Mouse (Mus musculus) forebrain, embryonic 15.5 days (tissue): ENCODE data around the gene Sstr4. TPM values are rescaled to one million over a fixed set of nuclear protein-coding genes. Genes with fewer than 3 reads are reported as not detected.

Experiments
- ATAC-seq: fragments of 200-750 bp; cut with Nextera tagmentation; replicated peaks from 2 replicates; pipeline ENCODE4 v1.8.0; 2017; ENCODE audit warnings: mild to moderate bottlenecking, moderate TSS enrichment, moderate library complexity
- H3K27ac ChIP-seq: fragments of 300-500 bp; sonication (generic); replicated peaks from 2 replicates; pipeline ENCODE4 v1.5.1; 2015; ENCODE audit warnings: mild to moderate bottlenecking, inconsistent platforms
- H3K27me3 ChIP-seq: fragments of 300-500 bp; sonication (generic); 2 replicates; pipeline ENCODE4 v1.6.1; 2015; ENCODE audit warnings: inconsistent platforms
- H3K36me3 ChIP-seq: fragments of 300-500 bp; sonication (generic); 2 replicates; pipeline ENCODE4 v1.6.1; 2015; ENCODE audit warnings: mild to moderate bottlenecking, inconsistent platforms
- H3K4me1 ChIP-seq: fragments of 300-500 bp; sonication (generic); 2 replicates; pipeline ENCODE4 v1.6.1; 2015; ENCODE audit warnings: inconsistent platforms
- H3K4me2 ChIP-seq: fragments of 300-500 bp; sonication (generic); replicated peaks from 2 replicates; pipeline ENCODE4 v1.6.1; 2015; ENCODE audit warnings: mild to moderate bottlenecking, inconsistent platforms
- H3K4me3 ChIP-seq: fragments of 300-500 bp; sonication (generic); 2 replicates; pipeline ENCODE4 v1.5.1; 2015; ENCODE audit warnings: mild to moderate bottlenecking, inconsistent platforms
- H3K9ac ChIP-seq: fragments of 300-500 bp; sonication (generic); replicated peaks from 2 replicates; pipeline ENCODE4 v1.6.1; 2015; ENCODE audit warnings: mild to moderate bottlenecking, inconsistent platforms
- H3K9me3 ChIP-seq: fragments of 300-500 bp; sonication (generic); 2 replicates; pipeline ENCODE4 v1.6.1; 2016; ENCODE audit warnings: inconsistent platforms
- WGBS: fragments of 180-500 bp; shearing (Covaris S2); methylation state at CpG from one replicate; pipeline ENCODE4 v1.1.7; 2015; ENCODE audit warnings: mixed read lengths; 5-methylcytosine and 5-hydroxymethylcytosine counted together
- polyA plus RNA-seq: library from polyadenylated mRNA; unstranded; fragments of >200 nt; fragmentation: Nextera tagmentation; extraction: Ambion mirVana; gene quantifications from 2 replicates; pipeline ENCODE4 v1.2.1, GENCODE M21; 2015

Sstr4 gene
- polyA plus RNA-seq = 1.2 and 1.5 TPM in 2 replicates

DNA sequence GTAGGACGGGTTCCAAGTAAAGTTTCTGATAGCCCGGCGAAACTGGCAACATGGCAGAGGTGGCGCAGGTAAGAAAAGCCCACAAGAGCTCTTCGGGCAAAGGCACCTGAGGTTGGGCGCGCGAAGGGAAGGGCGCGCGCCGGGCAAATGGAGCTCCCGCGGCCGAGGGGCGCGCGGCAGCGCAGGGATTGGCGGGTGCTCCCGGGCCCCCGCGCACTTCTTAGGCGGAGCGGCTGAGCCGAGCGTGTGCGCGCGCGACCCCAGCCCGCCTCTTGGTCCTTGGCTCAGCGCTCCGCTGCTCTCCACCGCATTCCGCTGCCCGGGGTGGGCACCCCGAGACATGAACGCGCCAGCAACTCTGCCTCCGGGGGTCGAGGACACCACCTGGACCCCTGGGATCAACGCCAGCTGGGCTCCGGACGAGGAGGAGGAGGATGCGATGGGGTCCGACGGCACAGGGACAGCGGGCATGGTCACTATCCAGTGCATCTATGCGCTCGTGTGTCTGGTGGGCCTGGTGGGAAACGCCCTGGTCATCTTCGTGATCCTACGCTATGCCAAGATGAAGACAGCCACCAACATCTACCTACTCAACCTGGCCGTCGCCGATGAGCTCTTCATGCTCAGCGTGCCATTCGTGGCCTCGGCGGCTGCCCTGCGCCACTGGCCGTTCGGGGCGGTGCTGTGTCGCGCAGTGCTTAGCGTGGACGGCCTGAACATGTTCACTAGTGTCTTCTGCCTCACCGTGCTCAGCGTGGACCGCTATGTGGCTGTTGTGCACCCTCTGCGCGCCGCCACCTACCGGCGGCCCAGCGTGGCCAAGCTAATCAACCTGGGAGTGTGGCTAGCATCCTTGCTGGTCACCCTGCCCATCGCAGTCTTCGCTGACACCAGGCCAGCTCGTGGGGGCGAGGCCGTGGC, at the start of gene Sstr4:
TSS of gene Sstr4 (plus strand) at position 214 of the 921 bp plus-strand sequence.
- H3K4me1 ChIP-seq = peaks cover 9% of the 10 kb centered on the region
- peak within 1 kb of the TSS; percentile 54 for H3K9ac ChIP-seq
- peak within 1 kb of the TSS; percentile 58 for H3K4me3 ChIP-seq
- H3K9me3 ChIP-seq = no peaks in the 10 kb centered on the region
- H3K36me3 ChIP-seq = no peaks in the 10 kb centered on the region
- peak; percentile 91 for ATAC-seq
- H3K27ac ChIP-seq = no peak within 1 kb of the TSS
- WGBS = 3% methylated on average over 83 of the region's 83 CpGs
- H3K4me2 ChIP-seq = peak within 1 kb of the TSS; percentile 94
- H3K27me3 ChIP-seq = peaks cover 21% of the 10 kb centered on the region; the same call in 1 of the 2 replicates

GRCm38 (mm10) chr2:148345373-148345772, 49.8 kb upstream of the Sstr4 start:
- Histone ChIP-seq H3K9me3 (no peaks in the 10 kb centered on the region), H3K36me3 (no peaks in the 10 kb centered on the region), H3K4me1 (no peaks in the 10 kb centered on the region), H3K4me3 (no peak overlapping the region), H3K4me2 (no peak overlapping the region), H3K9ac (no peak overlapping the region), H3K27me3 (no peaks in the 10 kb centered on the region), H3K27ac (no peak overlapping the region)
- ATAC-seq = no peak

DNA sequence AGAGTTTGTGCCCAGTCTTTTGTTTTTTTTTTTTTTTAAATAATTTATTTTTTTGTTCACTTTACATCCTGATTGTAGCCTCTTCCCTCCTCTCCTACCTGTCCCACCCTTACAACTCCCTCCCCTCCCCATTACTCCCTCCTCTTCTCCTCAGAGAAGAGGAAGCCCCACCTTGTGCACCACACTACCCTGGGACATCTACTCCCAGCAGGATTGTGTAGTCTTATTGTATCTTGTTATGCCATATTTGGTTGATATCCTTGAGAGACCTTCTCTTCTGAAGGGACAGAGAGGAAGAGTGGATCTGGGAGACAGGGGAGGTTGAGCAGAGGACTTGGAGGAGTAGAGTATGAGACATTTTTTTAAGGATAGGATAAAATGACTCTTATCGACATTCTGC, 48.2 kb upstream of the Sstr4 start:
- no peaks in the 10 kb centered on the region for H3K27me3 ChIP-seq
- ATAC-seq = no peak
- H3K9me3 ChIP-seq = no peaks in the 10 kb centered on the region
- no peak overlapping the region for H3K4me2 ChIP-seq
- H3K36me3 ChIP-seq = no peaks in the 10 kb centered on the region
- H3K4me3 ChIP-seq = no peak overlapping the region
- H3K4me1 ChIP-seq = no peaks in the 10 kb centered on the region
- H3K9ac ChIP-seq = no peak overlapping the region
- no peak overlapping the region for H3K27ac ChIP-seq
- WGBS = 88% methylated on average over 1 of the region's 1 CpGs

DNA sequence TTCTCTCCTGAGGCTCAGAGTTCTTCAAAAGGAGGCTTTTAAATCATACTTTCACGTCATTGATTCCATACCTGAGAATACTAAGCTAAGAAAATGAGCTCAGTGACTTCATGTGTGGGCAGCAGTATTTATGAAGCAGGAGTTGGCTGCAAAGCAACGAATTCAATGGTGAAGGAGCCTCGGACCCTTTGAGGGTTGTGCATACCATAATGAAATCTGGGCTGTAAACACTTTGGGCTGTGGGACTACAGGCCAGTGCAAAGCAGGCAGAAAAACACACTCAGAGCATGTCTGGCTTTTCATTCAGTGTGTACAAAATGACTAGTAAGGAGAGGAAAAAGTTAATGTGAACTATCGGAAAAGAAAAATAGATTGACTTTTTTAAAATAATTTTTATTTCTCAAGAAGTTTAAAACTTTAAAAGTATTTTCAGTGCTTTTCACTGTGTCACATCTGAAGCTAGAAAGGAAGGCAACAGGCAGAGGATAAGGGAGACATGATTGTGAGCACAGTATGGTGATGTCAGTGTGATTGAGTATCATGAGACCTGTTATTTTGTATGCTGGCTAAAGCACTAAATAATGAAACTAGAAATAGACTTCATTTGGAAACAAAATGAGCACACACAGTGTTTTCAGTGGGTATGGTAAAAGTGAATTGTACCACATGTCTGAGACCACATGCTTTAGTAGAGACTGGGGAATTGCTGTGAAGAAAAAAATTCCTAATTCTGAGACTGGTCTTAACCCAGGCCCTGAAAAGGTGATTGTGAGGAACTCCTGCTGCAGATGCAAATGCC, 45.4 kb upstream of the Sstr4 start:
- H3K27me3 ChIP-seq = no peaks in the 10 kb centered on the region
- no peak overlapping the region for H3K27ac ChIP-seq
- no peaks in the 10 kb centered on the region for H3K36me3 ChIP-seq
- no peaks in the 10 kb centered on the region for H3K9me3 ChIP-seq
- no peak for ATAC-seq
- no peaks in the 10 kb centered on the region for H3K4me1 ChIP-seq
- no peak overlapping the region for H3K4me2 ChIP-seq
- H3K4me3 ChIP-seq = no peak overlapping the region
- no peak overlapping the region for H3K9ac ChIP-seq
- 71% methylated on average over 4 of the region's 4 CpGs for WGBS

DNA sequence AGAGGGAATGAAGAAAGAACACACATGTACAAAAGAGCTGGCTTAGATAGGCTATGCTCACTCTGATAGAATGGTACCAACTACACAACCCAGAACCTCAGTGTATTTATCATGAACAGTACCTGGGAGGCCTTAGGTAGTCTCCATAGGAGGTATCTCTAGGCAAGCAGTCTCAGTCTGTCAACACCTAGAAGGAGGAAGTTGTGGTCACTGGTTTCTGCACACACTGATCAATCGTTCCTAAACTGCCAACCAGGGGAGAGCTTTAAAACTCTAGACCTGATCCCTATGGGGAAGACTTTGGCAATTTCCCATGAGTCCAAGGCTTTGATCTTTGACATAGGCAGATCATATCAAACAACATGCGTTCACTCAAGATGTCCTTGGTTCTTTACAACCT, 44.7 kb upstream of the Sstr4 start:
- no peak overlapping the region for H3K27ac ChIP-seq
- WGBS = 91% methylated on average over 2 of the region's 2 CpGs

GRCm38 (mm10) chr2:148352655-148353054, 42.5 kb upstream of the Sstr4 start:
- 75% methylated on average over 1 of the region's 1 CpGs for WGBS
- Histone ChIP-seq H3K4me3 (no peak overlapping the region), H3K27ac (no peak overlapping the region), H3K27me3 (no peaks in the 10 kb centered on the region), H3K9ac (no peak overlapping the region), H3K36me3 (no peaks in the 10 kb centered on the region), H3K9me3 (no peaks in the 10 kb centered on the region), H3K4me1 (no peaks in the 10 kb centered on the region), H3K4me2 (no peak overlapping the region)
- ATAC-seq = no peak

More for the DNA sequence above, 44.7 kb upstream of the Sstr4 start:
- no peak for ATAC-seq
- no peak overlapping the region for H3K9ac ChIP-seq
- H3K4me2 ChIP-seq = no peak overlapping the region
- H3K27me3 ChIP-seq = no peaks in the 10 kb centered on the region
- H3K4me1 ChIP-seq = no peaks in the 10 kb centered on the region
- no peaks in the 10 kb centered on the region for H3K36me3 ChIP-seq
- no peaks in the 10 kb centered on the region for H3K9me3 ChIP-seq
- H3K4me3 ChIP-seq = no peak overlapping the region

DNA sequence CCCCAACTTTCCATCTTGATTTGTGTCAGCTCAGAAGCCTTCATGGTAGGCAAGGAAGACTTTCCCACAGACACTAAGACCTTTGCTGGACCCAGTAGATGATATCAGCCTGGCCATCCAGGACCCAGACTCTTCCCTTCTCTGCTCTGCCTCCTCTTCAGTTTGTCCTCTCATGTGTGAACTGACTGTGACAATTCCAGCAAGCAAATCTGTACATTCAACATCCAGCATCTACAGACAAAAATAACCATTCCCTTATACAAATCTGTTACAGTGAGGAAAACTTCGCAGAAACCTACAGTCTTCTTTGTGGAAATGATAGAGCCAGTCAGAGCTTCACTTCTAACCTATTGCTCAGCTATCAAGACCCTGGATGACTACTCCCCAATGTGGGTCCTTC, 38.0 kb upstream of the Sstr4 start:
- no peak for ATAC-seq
- no peak overlapping the region for H3K27ac ChIP-seq
- no peaks in the 10 kb centered on the region for H3K27me3 ChIP-seq
- 91% methylated on average over 1 of the region's 1 CpGs for WGBS
- H3K9ac ChIP-seq = no peak overlapping the region
- H3K4me2 ChIP-seq = no peak overlapping the region
- no peaks in the 10 kb centered on the region for H3K9me3 ChIP-seq
- H3K4me3 ChIP-seq = no peak overlapping the region
- no peaks in the 10 kb centered on the region for H3K4me1 ChIP-seq
- H3K36me3 ChIP-seq = no peaks in the 10 kb centered on the region

- no peak for ATAC-seq
- WGBS = 93% methylated on average over 3 of the region's 3 CpGs
- no peak overlapping the region for H3K4me3 ChIP-seq
Observed at GRCm38 (mm10) chr2:148364536-148364935, 30.6 kb upstream of the Sstr4 start.

GRCm38 (mm10) chr2:148365227-148365626, 29.9 kb upstream of the Sstr4 start:
- H3K4me1 ChIP-seq = no peaks in the 10 kb centered on the region
- no peaks in the 10 kb centered on the region for H3K9me3 ChIP-seq
- H3K4me3 ChIP-seq = no peak overlapping the region
- WGBS = 52% methylated on average over 1 of the region's 1 CpGs
- H3K27me3 ChIP-seq = no peaks in the 10 kb centered on the region
- no peak overlapping the region for H3K4me2 ChIP-seq
- no peak overlapping the region for H3K9ac ChIP-seq
- no peak overlapping the region for H3K27ac ChIP-seq
- no peaks in the 10 kb centered on the region for H3K36me3 ChIP-seq
- no peak for ATAC-seq

More at GRCm38 (mm10) chr2:148364536-148364935, 30.6 kb upstream of the Sstr4 start:
- Histone ChIP-seq H3K27me3 (no peaks in the 10 kb centered on the region), H3K4me2 (no peak overlapping the region), H3K36me3 (no peaks in the 10 kb centered on the region), H3K4me1 (no peaks in the 10 kb centered on the region), H3K27ac (no peak overlapping the region), H3K9ac (no peak overlapping the region), H3K9me3 (no peaks in the 10 kb centered on the region)

DNA sequence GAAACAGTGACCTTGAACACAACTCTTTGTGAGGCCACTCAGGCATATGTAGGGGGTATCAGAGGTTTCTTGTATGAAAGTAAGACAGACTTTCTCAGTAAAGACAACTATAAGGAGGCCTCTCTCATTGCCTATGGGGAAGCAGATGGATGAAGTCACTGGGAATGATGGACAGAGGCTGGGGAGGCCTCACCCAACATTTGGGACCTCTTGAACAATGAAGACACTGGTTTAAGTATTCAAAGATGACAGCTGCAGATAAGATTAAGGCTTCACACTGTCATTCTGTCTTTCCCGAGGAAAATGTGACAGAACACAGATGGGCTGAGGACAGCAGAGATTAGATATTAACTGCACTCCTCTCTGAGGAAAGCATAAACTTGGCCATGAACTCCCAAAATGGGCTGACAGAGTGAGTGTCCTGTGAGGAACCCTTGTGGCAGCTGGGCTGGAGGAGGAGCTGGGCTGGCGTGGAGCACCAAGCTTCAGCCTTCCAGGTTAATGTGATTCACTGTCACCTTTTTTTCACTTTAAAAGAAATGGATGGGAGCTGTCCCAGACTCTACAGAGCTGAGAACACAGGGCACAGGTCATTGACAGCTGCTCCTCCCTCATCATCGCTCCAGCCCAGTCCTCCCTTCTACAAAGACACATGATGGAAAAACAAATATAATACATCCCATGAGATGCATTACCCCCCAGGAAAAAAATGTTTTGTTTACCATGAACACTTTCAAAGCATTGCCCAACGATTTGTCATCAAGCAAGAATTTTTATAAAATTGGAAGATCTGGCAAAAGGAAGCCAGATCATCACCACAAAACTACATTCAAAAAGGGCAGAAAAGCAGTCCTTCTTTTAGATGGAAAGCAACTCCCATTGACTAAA, 23.2 kb upstream of the Sstr4 start:
- Histone ChIP-seq H3K4me1 (no peaks in the 10 kb centered on the region), H3K27ac (no peak overlapping the region)
- 88% methylated on average over 4 of the region's 4 CpGs for WGBS

GRCm38 (mm10) chr2:148373602-148374071, 21.5 kb upstream of the Sstr4 start:
- H3K4me3 ChIP-seq = no peak overlapping the region
- H3K36me3 ChIP-seq = no peaks in the 10 kb centered on the region
- H3K9ac ChIP-seq = no peak overlapping the region
- no peak overlapping the region for H3K4me2 ChIP-seq
- no peaks in the 10 kb centered on the region for H3K9me3 ChIP-seq
- H3K27me3 ChIP-seq = no peaks in the 10 kb centered on the region
- no peak overlapping the region for H3K27ac ChIP-seq
- no peak for ATAC-seq
- WGBS = 79% methylated on average over 2 of the region's 2 CpGs
- no peaks in the 10 kb centered on the region for H3K4me1 ChIP-seq

More for the DNA sequence above, 23.2 kb upstream of the Sstr4 start:
- no peaks in the 10 kb centered on the region for H3K27me3 ChIP-seq
- no peak overlapping the region for H3K4me2 ChIP-seq
- no peaks in the 10 kb centered on the region for H3K9me3 ChIP-seq
- no peak overlapping the region for H3K9ac ChIP-seq
- no peaks in the 10 kb centered on the region for H3K36me3 ChIP-seq
- no peak overlapping the region for H3K4me3 ChIP-seq
- ATAC-seq = no peak
